Mouse (Mus musculus) monocyte, adult 5-6 weeks (primary cell): ENCODE results near the gene Tepsin. TPM values are rescaled to one million over a fixed set of nuclear protein-coding genes. Genes with fewer than 3 reads are reported as not detected.

Experiments used
- ATAC-seq: fragments of 153-309, 156-312 bp; replicated peaks from 2 replicates; pipeline ENCODE4 v1.8.0; 2017; ENCODE audit warnings: mild to moderate bottlenecking; ENCODE audit not compliant: low TSS enrichment, insufficient number of reproducible peaks, severe bottlenecking, poor library complexity, low FRiP score
- total RNA-seq: library from RNA; stranded (forward); fragments of 200-1000, 200-491, 200-594 nt; gene quantifications from 3 replicates; pipeline ENCODE4 v1.2.3, GENCODE M21; 2017

Gene Tepsin
- total RNA-seq, 1 experiment from 2014 or later = 13.9 TPM

- no peak for ATAC-seq
Measured at GRCm38 (mm10) chr11:120114488-120115215, 16.1 kb upstream of the Tepsin start.

- no peak for ATAC-seq
Measured at GRCm38 (mm10) chr11:120112136-120112535, 13.6 kb upstream of the Tepsin start.

- peak; percentile 44; the same call in 1 of the 2 replicates for ATAC-seq
Measured at GRCm38 (mm10) chr11:120111033-120111432, 12.5 kb upstream of the Tepsin start.

- no peak for ATAC-seq
Measured at GRCm38 (mm10) chr11:120110554-120110953, 12.0 kb upstream of the Tepsin start.

- ATAC-seq = no peak
Measured at GRCm38 (mm10) chr11:120109558-120110210, 11.2 kb upstream of the Tepsin start.

- ATAC-seq = no peak
Measured at GRCm38 (mm10) chr11:120107796-120108195, 9.3 kb upstream of the Tepsin start.

GRCm38 (mm10) chr11:120107026-120107425 lies 8.5 kb upstream of the Tepsin start:
- ATAC-seq = no peak

GRCm38 (mm10) chr11:120103431-120103997 lies 5.0 kb upstream of the Tepsin start:
- ATAC-seq = no peak

- peak; percentile 21; the same call in 1 of the 2 replicates for ATAC-seq
Measured at GRCm38 (mm10) chr11:120101036-120101435, 2.5 kb upstream of the Tepsin start.

GRCm38 (mm10) chr11:120092817-120093591 lies 5.5 kb downstream of the Tepsin start:
- no peak for ATAC-seq

- no peak for ATAC-seq
Measured at GRCm38 (mm10) chr11:120090661-120091060, 7.9 kb downstream of the Tepsin start.

GRCm38 (mm10) chr11:120086702-120087152 lies 11.8 kb downstream of the Tepsin start, which contains the start of gene Cep131:
TSS of gene Cep131 (minus strand) at chr11:120086827.
- ATAC-seq = peak; percentile 98

- ATAC-seq = no peak; the same call in 1 of the 2 replicates
Measured at GRCm38 (mm10) chr11:120085891-120086627, 12.5 kb downstream of the Tepsin start.

- no peak for ATAC-seq
Measured at GRCm38 (mm10) chr11:120080282-120080681, 18.2 kb downstream of the Tepsin start.

GRCm38 (mm10) chr11:120076191-120076590 lies 22.3 kb downstream of the Tepsin start:
- ATAC-seq = no peak

- ATAC-seq = no peak
Measured at GRCm38 (mm10) chr11:120072986-120073647, 25.4 kb downstream of the Tepsin start.

- no peak for ATAC-seq
Measured at GRCm38 (mm10) chr11:120071731-120072320, 26.7 kb downstream of the Tepsin start.
